Mouse (Mus musculus) stomach, adult 2 months (tissue): ENCODE measurements around the gene Cldn34b2. TPM values are rescaled to one million over a fixed set of nuclear protein-coding genes. Genes with fewer than 3 reads are reported as not detected.

Experiments used
- polyA plus RNA-seq: library from polyadenylated mRNA; depleted of rRNA; stranded (reverse); fragments of >200 nt; gene quantifications from 2 replicates; pipeline ENCODE4 v1.2.3, GENCODE M21; 2012; rRNA removed

Cldn34b2 gene
- polyA plus RNA-seq: not detected in 2 replicates

DNA sequence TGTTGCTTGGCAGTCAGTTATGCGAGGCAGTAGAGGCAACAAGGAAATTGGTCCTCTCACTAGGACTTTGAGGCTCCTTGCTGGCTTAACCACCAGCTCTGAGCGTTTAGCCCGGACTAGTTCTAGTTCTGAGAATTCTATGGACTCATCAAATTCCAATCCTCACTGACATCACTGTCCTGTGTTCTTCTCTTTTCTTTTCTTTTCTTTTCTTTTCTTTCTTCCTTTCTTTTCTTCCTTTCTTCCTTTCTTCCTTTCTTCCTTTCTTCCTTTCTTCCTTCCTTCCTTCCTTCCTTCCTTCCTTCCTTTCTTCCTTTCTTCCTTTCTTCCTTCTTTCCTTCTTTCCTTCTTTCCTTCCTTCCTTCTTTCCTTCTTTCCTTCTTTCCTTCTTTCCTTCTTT is at the start of gene Cldn34b2:
TSS of gene Cldn34b2 (minus strand) at position 101 of the 400 bp plus-strand sequence.

DNA sequence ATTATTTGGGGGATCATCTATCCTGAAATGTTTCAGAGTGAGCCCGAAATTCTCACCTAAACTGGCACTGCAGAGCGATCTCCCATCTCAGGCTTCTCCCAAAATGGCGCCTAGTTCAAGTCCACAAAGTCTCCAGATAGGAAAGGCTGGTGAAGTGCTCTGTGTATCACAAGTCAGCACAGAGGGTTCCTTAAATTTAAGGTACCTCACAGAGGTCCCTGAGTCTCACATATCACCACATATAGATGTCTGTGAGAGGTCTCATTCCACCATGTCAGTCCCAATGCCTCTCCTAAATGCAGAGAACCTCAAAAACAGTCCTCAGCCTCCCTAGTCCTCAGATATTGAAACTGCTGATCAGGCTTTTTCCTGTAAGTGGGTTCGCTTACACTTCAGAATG is 34.6 kb downstream of the Cldn34b2 start, which contains the start of gene Magea2:
TSS of gene Magea2 (minus strand) at position 101 of the 400 bp plus-strand sequence.

DNA sequence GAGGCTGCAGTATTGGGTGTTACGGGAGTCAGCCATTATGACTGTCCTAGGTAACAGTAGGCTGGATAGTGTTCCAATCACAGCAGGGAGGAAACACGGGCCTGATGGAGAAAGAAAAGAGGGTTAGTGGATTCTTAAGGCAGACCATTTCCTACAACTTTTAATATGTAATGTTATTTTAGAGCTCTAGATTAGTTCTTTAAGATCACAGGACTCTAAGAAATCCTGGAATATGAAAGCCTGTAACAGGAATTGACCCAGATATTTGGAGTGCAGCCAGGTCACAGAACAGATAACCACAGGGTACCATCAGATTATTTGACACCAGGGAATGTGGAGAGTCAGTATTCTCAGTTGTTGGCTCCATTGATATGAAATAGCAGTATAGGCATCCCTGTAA is 38.5 kb downstream of the Cldn34b2 start, which contains the start of gene Magea1:
TSS of gene Magea1 (minus strand) at position 101 of the 400 bp plus-strand sequence.

Other genes with a start within 250 kb of the Cldn34b2 start
- not detected in 2 replicates for gene Cldn34b1, start 238.1 kb downstream of the Cldn34b2 start, polyA plus RNA-seq
- gene Magea6, start 192.4 kb downstream of the Cldn34b2 start, polyA plus RNA-seq: not detected in 2 replicates
- not detected in 2 replicates for gene Magea3, start 178.9 kb downstream of the Cldn34b2 start, polyA plus RNA-seq
- not detected in 2 replicates for gene Magea8, start 132.6 kb downstream of the Cldn34b2 start, polyA plus RNA-seq
- gene Magea5, start 65.3 kb downstream of the Cldn34b2 start, polyA plus RNA-seq: not detected in 2 replicates
- gene Magea1, start 38.6 kb downstream of the Cldn34b2 start, polyA plus RNA-seq: not detected in 2 replicates
- gene Magea2, start 34.7 kb downstream of the Cldn34b2 start, polyA plus RNA-seq: not detected in 2 replicates
- gene Sat1, start 88.0 kb upstream of the Cldn34b2 start, polyA plus RNA-seq: 3.1 and 6.1 TPM in 2 replicates
- 2.6 and 3.9 TPM in 2 replicates for gene Acot9, start 134.0 kb upstream of the Cldn34b2 start, polyA plus RNA-seq
- 21.9 and 38.8 TPM in 2 replicates for gene Prdx4, start 212.3 kb upstream of the Cldn34b2 start, polyA plus RNA-seq